Mouse (Mus musculus) splenic B cell, adult 2 months (primary cell): ENCODE data around the gene Peli2.

Experiments
- DNase-seq: peaks from one replicate; pipeline ENCODE4 v3.0.0-alpha.2; 2011; ENCODE audit warnings: low read depth, low spot score
- H3K27me3 ChIP-seq: 2 replicates; pipeline ENCODE4 v1.6.1; 2012; ENCODE audit warnings: mild to moderate bottlenecking, low read length, moderate library complexity, mixed read lengths; ENCODE audit not compliant: control insufficient read depth, poor library complexity, insufficient read depth, severe bottlenecking
- H3K36me3 ChIP-seq: 2 replicates; pipeline ENCODE4 v1.6.1; 2012; ENCODE audit warnings: mild to moderate bottlenecking, low read length, moderate library complexity, mixed read lengths; ENCODE audit not compliant: control insufficient read depth, poor library complexity, insufficient read depth, severe bottlenecking

Gene Peli2

DNA sequence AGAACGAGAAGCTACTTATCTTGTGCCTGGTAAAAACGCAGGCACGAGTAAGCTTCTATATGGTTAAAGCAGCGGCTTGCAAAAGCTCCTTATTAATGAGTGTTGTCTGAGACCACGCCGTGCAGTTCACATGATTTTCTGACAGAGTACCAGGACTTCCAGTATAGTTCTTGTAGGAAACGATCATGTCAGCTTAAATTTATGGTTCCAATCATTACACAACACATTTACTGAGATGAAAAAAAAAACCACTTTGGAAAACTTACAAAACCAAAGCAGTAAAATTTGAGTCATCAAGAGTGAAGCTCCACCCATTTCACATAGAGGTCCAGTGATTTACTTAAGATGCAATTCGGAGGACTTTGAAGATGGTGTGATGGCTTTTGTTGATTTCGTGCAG is 53.2 kb downstream of the Peli2 start:
- Histone ChIP-seq H3K27me3 (no peaks in the 10 kb centered on the region), H3K36me3 (no peaks in the 10 kb centered on the region)
- DNase-seq: no peak

DNA sequence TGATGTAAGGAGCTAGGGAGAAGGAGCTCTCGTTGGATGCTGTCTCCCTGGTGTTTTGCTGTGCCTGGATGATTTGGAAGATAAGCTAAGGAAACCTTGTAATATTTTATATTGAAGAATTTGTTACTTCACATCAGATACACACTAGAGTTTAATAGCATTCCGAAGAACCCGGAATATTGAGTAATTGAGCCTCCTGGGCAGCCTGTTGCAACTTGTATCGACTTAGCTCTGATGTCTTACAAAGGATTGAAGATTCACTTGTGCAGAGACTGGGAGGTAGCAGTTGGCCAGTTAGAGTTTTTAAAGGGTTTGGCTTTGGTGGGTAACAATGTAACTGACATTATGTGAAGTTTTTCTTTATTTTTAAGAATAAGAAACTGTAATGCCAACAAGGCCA is 53.7 kb downstream of the Peli2 start:
- DNase-seq: no peak
- H3K36me3 ChIP-seq: no peaks in the 10 kb centered on the region
- H3K27me3 ChIP-seq: no peaks in the 10 kb centered on the region

DNA sequence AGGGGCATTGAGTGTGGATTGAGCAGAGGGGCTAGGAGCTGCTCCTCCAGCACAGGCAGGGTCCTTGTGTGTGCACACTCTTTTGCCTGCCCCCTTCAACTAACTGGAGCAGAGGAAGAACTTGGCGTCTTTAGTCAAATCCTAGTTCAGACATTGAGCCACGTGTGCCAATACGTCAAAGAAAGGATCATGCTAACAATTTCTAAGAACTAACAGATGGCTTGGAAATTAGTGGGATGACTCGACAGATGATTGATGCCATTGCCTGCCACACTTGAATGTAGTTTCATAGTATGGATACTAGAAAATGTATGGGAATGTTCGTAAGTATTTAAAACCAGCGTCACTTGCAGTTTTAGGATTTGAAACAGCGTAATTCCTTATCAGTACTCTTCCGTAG is 54.5 kb downstream of the Peli2 start:
- H3K36me3 ChIP-seq: no peaks in the 10 kb centered on the region
- no peaks in the 10 kb centered on the region for H3K27me3 ChIP-seq
- DNase-seq: no peak

DNA sequence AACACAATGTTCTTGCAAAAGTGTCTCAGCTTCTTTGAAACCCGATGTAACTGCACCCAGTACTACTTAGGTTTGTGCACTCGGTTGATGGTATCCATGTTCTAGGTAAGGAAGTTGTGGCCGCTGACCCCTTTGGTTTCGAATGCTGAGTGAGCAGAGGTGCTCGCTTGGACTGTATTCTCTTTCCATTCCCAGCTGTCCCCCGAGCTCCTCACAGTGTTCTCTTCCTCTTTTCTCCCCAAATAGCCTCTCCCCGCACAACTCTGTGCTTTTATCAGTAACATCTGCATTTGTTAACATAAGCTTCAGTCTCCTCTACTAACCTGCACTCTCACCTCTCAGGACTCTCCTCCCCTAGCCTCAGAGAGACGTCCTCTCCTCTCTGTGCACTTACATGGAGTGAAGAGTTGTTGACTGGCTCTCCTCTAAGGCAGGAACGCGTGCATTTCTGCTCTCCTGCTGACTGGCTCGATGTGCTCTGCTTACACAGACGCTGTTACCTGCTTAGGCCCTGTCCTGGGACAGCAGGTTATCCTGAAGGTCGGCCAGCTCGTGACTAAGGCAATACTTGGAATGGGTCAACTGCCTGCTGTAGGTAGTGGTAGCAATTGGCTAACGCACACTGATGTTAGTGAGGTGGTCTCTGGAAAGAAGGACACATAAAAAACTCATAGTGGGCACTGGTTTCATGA is 57.8 kb downstream of the Peli2 start:
- Histone ChIP-seq H3K27me3 (no peaks in the 10 kb centered on the region), H3K36me3 (no peaks in the 10 kb centered on the region)
- no peak for DNase-seq

DNA sequence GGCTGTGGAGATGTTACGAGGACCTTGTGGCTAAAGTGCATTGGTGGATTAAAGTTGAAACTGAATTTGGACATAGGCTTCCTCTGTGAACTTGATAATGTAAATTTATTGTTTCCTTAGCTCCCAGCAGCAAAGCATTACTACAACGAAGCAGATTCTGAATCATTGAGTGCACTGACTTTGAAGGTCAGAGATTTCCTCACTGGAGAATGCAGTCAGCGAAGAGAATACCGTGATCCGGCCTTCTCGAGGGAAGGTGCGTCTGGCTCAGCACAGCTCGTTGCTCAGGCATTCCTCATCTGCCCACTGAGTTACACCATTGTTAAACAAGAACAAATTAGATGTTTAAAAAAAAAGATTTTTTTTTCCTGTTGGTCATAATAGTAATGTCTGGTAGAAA is 58.4 kb downstream of the Peli2 start:
- no peak for DNase-seq

DNA sequence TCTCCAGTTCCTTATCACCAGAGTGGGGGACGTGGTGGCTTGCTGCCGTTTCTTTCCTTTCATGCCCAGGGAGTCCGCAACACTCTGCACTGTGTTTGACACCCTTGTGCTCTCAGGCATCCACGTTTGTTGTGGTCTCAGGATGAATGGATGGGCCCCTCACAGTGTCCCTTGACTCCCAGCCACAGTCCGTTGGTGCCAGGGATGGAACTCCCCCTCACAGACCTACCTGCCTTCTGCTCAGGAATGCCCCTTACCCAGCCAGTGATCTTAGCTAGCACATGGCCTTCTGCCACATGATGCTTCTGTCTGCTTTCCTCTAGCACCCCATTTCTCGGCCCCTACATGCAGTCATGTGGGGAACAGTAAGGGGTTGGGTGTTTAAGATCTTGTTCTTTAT is 65.7 kb downstream of the Peli2 start:
- H3K36me3 ChIP-seq: no peaks in the 10 kb centered on the region
- no peaks in the 10 kb centered on the region for H3K27me3 ChIP-seq
- DNase-seq: no peak

More for the DNA sequence above, 58.4 kb downstream of the Peli2 start:
- Histone ChIP-seq H3K27me3 (no peaks in the 10 kb centered on the region), H3K36me3 (no peaks in the 10 kb centered on the region)

DNA sequence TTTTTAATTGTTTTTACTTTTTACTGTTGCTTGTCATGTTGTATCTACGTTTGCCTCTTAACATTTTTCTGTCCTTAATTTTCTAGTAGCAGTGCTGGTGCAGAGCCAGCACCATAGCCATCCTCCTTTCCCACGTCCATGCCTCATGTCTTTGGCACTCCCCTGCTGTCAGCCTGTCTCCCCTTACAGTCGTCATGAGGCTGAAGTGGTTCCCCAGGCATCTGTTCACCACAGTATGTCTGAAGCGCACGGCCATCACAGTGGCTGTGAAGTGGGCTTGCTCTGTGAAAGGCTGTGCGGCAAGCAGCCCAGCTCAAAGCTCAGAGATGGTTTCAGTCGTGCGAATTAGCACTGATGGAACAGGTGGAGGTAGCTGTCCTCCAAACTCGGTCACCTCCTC is 66.5 kb downstream of the Peli2 start:
- Histone ChIP-seq H3K36me3 (no peaks in the 10 kb centered on the region), H3K27me3 (no peaks in the 10 kb centered on the region)
- no peak for DNase-seq

DNA sequence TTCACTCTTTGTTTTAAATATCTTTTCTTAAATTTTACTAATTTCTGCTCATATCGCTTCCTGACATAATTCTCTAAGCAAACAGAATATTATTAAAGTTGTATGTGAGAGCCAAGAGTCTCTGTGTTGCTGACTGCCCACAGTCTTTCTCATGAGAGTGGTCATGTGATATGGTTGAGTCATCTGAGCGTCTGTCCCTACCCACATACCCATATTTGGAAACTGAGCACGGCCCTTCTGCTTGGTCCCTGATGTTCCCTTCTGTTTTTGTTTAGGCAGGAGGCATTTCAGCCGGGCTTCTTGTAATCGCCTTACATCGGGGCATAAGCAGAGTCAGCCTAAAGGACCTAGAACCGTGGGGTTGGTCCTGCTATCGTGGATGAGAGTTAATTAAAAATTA is 68.7 kb downstream of the Peli2 start:
- no peak for DNase-seq
- H3K27me3 ChIP-seq: no peaks in the 10 kb centered on the region

DNA sequence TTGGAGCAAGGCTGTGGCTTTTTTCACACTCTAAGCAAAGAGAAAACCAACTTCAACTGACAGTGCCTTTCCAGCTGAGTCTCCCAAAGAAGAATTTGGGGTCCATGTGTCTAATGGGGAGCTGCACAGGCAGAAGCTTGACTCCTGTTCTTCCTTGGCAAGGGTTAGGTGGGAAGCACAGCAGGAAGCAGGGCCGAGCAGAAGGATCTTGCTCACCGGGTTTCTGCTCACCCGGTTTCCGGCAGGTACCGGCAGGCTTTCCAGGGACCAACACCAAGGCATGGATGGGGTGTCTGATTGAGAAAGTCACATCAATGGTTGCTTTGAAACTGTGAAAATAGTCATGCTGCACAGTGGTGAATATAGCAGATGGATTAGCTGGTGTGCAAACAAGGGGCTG is 70.3 kb downstream of the Peli2 start:
- H3K27me3 ChIP-seq: no peaks in the 10 kb centered on the region
- no peak for DNase-seq
- no peaks in the 10 kb centered on the region for H3K36me3 ChIP-seq

More for the DNA sequence above, 68.7 kb downstream of the Peli2 start:
- H3K36me3 ChIP-seq: no peaks in the 10 kb centered on the region

DNA sequence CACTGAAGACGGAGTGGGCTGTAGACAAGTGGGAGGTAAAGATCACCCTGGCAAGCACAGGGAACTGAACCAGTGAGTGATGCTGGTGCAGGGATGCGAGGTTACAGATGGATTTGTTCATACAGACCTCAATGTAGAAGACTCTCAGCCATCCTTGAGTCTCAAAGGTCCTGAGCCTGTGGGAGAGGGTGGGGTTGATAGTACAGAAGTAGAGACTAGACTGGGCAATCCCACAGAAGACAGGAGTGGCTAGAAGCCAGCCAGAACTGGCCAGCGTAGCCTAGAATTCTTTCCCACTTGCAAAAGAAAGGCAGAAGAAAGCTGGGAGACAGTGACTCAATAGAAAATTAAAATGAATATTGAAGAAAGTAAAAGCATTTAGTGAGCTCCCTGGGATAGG is 71.3 kb downstream of the Peli2 start:
- Histone ChIP-seq H3K36me3 (no peaks in the 10 kb centered on the region), H3K27me3 (no peaks in the 10 kb centered on the region)
- DNase-seq: no peak

DNA sequence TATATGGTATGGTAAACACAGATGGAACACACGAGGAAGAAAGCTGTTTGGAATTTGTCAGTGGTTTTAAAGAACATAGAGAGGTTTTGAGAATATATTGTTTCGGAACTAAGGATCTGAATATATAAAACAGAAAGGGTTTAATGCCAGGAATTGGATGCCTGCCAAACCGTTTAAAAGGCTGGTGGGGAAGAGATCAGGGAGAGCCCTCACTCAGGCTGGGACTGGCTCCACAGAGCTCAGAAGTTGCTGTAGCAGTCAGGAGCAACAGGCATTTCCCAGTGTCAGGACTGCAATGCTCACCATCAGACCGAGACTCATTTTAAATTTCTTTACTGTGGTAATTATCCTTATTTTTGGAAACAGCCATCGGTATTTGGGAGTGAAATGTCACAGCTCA is 76.2 kb downstream of the Peli2 start:
- DNase-seq: no peak
- H3K36me3 ChIP-seq: no peaks in the 10 kb centered on the region
- no peaks in the 10 kb centered on the region for H3K27me3 ChIP-seq

DNA sequence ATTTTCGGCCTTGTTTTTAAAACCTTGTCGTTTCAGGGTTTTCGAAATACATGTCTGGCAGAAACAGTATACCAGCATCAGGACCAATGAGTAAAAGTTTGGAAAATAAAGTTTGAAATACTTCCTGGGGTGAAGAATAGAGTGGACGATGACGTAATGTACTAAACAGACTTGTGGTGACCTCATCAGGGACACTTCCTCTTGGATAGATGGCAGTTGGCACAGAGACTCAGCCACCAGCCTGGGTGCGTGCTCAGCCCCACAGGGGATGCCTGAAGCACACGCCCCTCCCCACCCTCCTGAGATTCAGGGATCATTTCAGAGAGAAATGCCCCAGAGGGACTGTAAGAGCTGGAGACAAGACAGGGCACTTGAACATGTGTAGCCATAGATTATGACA is 76.7 kb downstream of the Peli2 start:
- H3K27me3 ChIP-seq: no peaks in the 10 kb centered on the region
- DNase-seq: no peak

DNA sequence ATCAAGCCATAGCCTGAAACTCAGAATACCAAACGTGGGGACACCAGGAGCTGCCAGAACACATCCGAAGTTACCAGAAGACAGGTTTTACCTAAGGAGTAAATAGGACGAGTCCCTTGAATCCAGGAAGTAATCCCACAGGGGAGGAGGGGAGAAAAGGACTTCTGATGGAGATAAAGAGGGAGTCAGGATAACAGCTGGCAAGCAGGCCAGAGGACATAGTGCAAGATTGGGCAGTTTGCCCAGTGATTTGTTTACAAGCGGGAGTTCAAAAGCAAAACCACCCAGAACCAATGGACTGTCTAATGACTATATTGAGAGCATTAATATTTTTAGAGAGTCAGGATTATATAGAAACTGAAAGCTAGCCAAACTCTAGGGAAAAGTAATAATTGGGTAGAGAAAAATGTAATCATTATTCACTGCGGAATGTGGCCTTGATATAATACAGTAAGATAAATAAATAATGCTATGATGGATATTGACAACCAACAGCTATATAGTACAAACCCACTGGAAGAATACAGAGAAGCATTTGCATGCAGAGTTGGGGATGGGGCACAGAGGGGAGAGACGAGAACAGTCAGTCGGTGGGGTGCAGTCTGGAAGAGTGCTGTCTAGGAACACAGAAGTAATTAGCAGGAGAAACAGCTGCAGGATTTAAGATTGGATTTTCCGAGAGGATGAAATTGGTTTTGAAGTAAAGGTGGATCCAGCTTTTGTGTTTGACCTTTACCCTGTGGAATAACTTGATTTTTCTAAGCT is 77.7 kb downstream of the Peli2 start:
- H3K36me3 ChIP-seq: no peaks in the 10 kb centered on the region

More for the DNA sequence above, 76.7 kb downstream of the Peli2 start:
- no peaks in the 10 kb centered on the region for H3K36me3 ChIP-seq

DNA sequence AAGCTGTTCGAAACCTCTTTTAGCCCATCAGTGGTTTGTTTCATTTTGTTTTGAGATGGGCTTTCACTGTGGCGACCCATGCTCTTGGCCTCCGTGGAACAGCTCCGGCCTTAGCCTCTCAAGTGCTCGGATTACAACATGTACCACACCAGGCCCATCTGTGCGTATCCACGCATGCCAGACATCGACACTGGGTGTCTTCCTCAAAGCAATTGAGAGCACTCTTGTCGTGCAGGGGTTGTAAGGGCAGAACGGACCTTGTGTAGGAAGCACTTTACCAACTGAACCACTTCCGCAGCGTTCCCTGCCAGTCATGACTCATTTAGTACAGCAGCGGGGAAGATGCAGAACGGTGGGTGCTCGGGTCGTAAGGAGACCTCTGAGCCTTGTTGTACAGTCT is 78.3 kb downstream of the Peli2 start:
- no peak for DNase-seq
- no peaks in the 10 kb centered on the region for H3K36me3 ChIP-seq
- no peaks in the 10 kb centered on the region for H3K27me3 ChIP-seq

More for the DNA sequence above, 77.7 kb downstream of the Peli2 start:
- no peak for DNase-seq
- H3K27me3 ChIP-seq: no peaks in the 10 kb centered on the region

DNA sequence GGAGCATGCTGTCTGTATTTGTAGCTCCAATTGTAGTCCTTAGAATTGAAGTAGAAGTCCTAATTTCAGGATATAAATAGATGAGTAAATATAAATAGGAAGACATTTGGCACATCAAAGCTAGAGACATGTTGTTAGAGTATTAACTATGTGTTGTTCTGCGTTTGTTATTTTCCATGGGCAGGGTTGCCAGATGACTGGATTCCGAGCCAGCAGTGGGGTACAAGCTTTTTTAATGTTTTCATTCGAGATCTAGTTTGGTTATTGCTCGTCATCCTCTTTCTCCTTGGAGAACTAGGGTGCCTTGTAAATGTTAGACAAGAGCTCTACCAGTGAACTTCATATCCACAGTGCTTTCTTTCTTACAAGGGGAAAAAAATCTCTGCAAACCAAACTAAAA is 78.9 kb downstream of the Peli2 start:
- Histone ChIP-seq H3K27me3 (no peaks in the 10 kb centered on the region), H3K36me3 (no peaks in the 10 kb centered on the region)
- DNase-seq: no peak
